Mouse (Mus musculus) heart, embryonic 16.5 days (tissue): ENCODE data around the gene Tsnaxip1. TPM values are rescaled to one million over a fixed set of nuclear protein-coding genes. Genes with fewer than 3 reads are reported as not detected.

ENCODE experiments used
- ATAC-seq: fragments of 200-750 bp; cut with Nextera tagmentation; replicated peaks from 2 replicates; pipeline ENCODE4 v1.8.0; 2017; ENCODE audit warnings: moderate number of reproducible peaks; ENCODE audit not compliant: insufficient read depth, low FRiP score; ENCODE audit errors: extremely low read depth
- H3K27ac ChIP-seq: fragments of 300-500 bp; sonication (generic); 2 replicates; pipeline ENCODE4 v1.5.1; 2014; ENCODE audit warnings: mild to moderate bottlenecking, low read length, control low read depth, moderate library complexity
- H3K27me3 ChIP-seq: fragments of 300-500 bp; sonication (generic); 2 replicates; pipeline ENCODE4 v1.6.1; 2014; ENCODE audit warnings: low read length, mixed read lengths; ENCODE audit not compliant: control insufficient read depth, insufficient read depth
- H3K36me3 ChIP-seq: fragments of 300-500 bp; sonication (generic); 2 replicates; pipeline ENCODE4 v1.6.1; 2014; ENCODE audit not compliant: control insufficient read depth, insufficient read depth
- H3K4me1 ChIP-seq: fragments of 300-500 bp; sonication (generic); 2 replicates; pipeline ENCODE4 v1.6.1; 2014; ENCODE audit warnings: low read length, mixed read lengths; ENCODE audit not compliant: control insufficient read depth, insufficient read depth
- H3K4me2 ChIP-seq: fragments of 300-500 bp; sonication (generic); 2 replicates; pipeline ENCODE4 v1.6.1; 2014; ENCODE audit warnings: low read depth, mild to moderate bottlenecking, control low read depth, low read length
- H3K4me3 ChIP-seq: fragments of 300-500 bp; sonication (generic); 2 replicates; pipeline ENCODE4 v1.5.1; 2014; ENCODE audit warnings: mild to moderate bottlenecking, control low read depth, low read length
- H3K9ac ChIP-seq: fragments of 300-500 bp; sonication (generic); 2 replicates; pipeline ENCODE4 v1.6.1; 2014; ENCODE audit warnings: low read length, control low read depth
- H3K9me3 ChIP-seq: fragments of 300-500 bp; sonication (generic); replicated peaks from 2 replicates; pipeline ENCODE4 v1.6.1; 2016; ENCODE audit warnings: low read length; ENCODE audit not compliant: control insufficient read depth
- WGBS: fragments of 180-500 bp; shearing (Covaris S2); extraction: QIAGEN DNeasy Blood & Tissue Kit; methylation state at CpG from one replicate; pipeline ENCODE4 v1.1.7; 2014; 5-methylcytosine and 5-hydroxymethylcytosine counted together
- polyA plus RNA-seq: library from polyadenylated mRNA; unstranded; fragments of >200 nt; fragmentation: Nextera tagmentation; extraction: Ambion mirVana; gene quantifications from 2 replicates; pipeline ENCODE4 v1.2.1, GENCODE M21; 2015

Tsnaxip1 gene
- polyA plus RNA-seq, 1 experiment from 2014 or later = 0.43 TPM

GRCm38 (mm10) chr8:105798408-105798807, 29.1 kb upstream of the Tsnaxip1 start:
- Histone ChIP-seq H3K9ac (no peak overlapping the region), H3K27ac (peak overlapping the region; percentile 63), H3K9me3 (no peaks in the 10 kb centered on the region), H3K4me3 (no peak overlapping the region), H3K4me2 (no peak overlapping the region), H3K36me3 (no peaks in the 10 kb centered on the region), H3K27me3 (no peaks in the 10 kb centered on the region), H3K4me1 (peaks cover 17% of the 10 kb centered on the region)
- WGBS = 90% methylated on average over 5 of the region's 5 CpGs
- ATAC-seq = no peak

GRCm38 (mm10) chr8:105799091-105799812, 28.3 kb upstream of the Tsnaxip1 start:
- no peaks in the 10 kb centered on the region for H3K27me3 ChIP-seq
- ATAC-seq = peak; percentile 86
- H3K36me3 ChIP-seq = no peaks in the 10 kb centered on the region
- no peak overlapping the region for H3K4me3 ChIP-seq
- no peaks in the 10 kb centered on the region for H3K9me3 ChIP-seq
- peak overlapping the region; percentile 27 for H3K4me2 ChIP-seq
- no peak overlapping the region for H3K9ac ChIP-seq
- H3K27ac ChIP-seq = peak overlapping the region; percentile 63
- WGBS = 22% methylated on average over 8 of the region's 8 CpGs
- H3K4me1 ChIP-seq = peaks cover 17% of the 10 kb centered on the region

- no peaks in the 10 kb centered on the region for H3K27me3 ChIP-seq
- H3K9me3 ChIP-seq = no peaks in the 10 kb centered on the region
- H3K9ac ChIP-seq = no peak overlapping the region
- peaks cover 17% of the 10 kb centered on the region for H3K4me1 ChIP-seq
- no peak for ATAC-seq
- WGBS = 84% methylated on average over 6 of the region's 6 CpGs
- H3K4me3 ChIP-seq = no peak overlapping the region
- no peak overlapping the region for H3K27ac ChIP-seq
- no peak overlapping the region for H3K4me2 ChIP-seq
- peaks cover 7% of the 10 kb centered on the region for H3K36me3 ChIP-seq
Observed at GRCm38 (mm10) chr8:105801153-105801904, 26.2 kb upstream of the Tsnaxip1 start.

- Histone ChIP-seq H3K27ac (no peak overlapping the region), H3K9ac (no peak overlapping the region), H3K27me3 (no peaks in the 10 kb centered on the region), H3K4me2 (no peak overlapping the region), H3K4me1 (peaks cover 17% of the 10 kb centered on the region), H3K9me3 (no peaks in the 10 kb centered on the region), H3K4me3 (no peak overlapping the region), H3K36me3 (peaks cover 7% of the 10 kb centered on the region)
- ATAC-seq = no peak
- WGBS = 88% methylated on average over 7 of the region's 7 CpGs
Observed at GRCm38 (mm10) chr8:105804797-105805196, 22.7 kb upstream of the Tsnaxip1 start.

- Histone ChIP-seq H3K4me2 (no peak overlapping the region), H3K27ac (no peak overlapping the region), H3K4me3 (no peak overlapping the region), H3K9me3 (no peaks in the 10 kb centered on the region), H3K4me1 (peaks cover 14% of the 10 kb centered on the region), H3K27me3 (no peaks in the 10 kb centered on the region), H3K36me3 (peaks cover 7% of the 10 kb centered on the region), H3K9ac (no peak overlapping the region)
- no peak for ATAC-seq
- 83% methylated on average over 3 of the region's 3 CpGs for WGBS
Observed at GRCm38 (mm10) chr8:105805346-105805745, 22.2 kb upstream of the Tsnaxip1 start.

- Histone ChIP-seq H3K27ac (no peak overlapping the region), H3K9me3 (no peaks in the 10 kb centered on the region), H3K4me2 (no peak overlapping the region), H3K36me3 (peaks cover 7% of the 10 kb centered on the region), H3K27me3 (no peaks in the 10 kb centered on the region), H3K4me3 (no peak overlapping the region), H3K9ac (no peak overlapping the region), H3K4me1 (peaks cover 15% of the 10 kb centered on the region)
- ATAC-seq = no peak
- WGBS = 72% methylated on average over 1 of the region's 1 CpGs
Observed at GRCm38 (mm10) chr8:105805964-105806363, 21.6 kb upstream of the Tsnaxip1 start.

GRCm38 (mm10) chr8:105807766-105808165, 19.8 kb upstream of the Tsnaxip1 start:
- ATAC-seq = no peak
- Histone ChIP-seq H3K9me3 (no peaks in the 10 kb centered on the region), H3K4me1 (peaks cover 20% of the 10 kb centered on the region), H3K36me3 (peaks cover 10% of the 10 kb centered on the region), H3K27me3 (no peaks in the 10 kb centered on the region), H3K9ac (no peak overlapping the region), H3K4me2 (no peak overlapping the region), H3K4me3 (no peak overlapping the region), H3K27ac (peak overlapping the region; percentile 1; the same call in 1 of the 2 replicates)
- WGBS = 63% methylated on average over 5 of the region's 5 CpGs

- no peak overlapping the region for H3K4me2 ChIP-seq
- H3K4me1 ChIP-seq = peaks cover 20% of the 10 kb centered on the region
- no peak overlapping the region for H3K4me3 ChIP-seq
- ATAC-seq = no peak
- H3K9me3 ChIP-seq = no peaks in the 10 kb centered on the region
- H3K27ac ChIP-seq = no peak overlapping the region
- 87% methylated on average over 2 of the region's 2 CpGs for WGBS
- H3K27me3 ChIP-seq = no peaks in the 10 kb centered on the region
- H3K36me3 ChIP-seq = peaks cover 10% of the 10 kb centered on the region
- H3K9ac ChIP-seq = no peak overlapping the region
Observed at GRCm38 (mm10) chr8:105808480-105808879, 19.1 kb upstream of the Tsnaxip1 start.

GRCm38 (mm10) chr8:105810245-105810786, 17.2 kb upstream of the Tsnaxip1 start:
- H3K4me2 ChIP-seq = no peak overlapping the region

More at GRCm38 (mm10) chr8:105810245-105810786, 17.2 kb upstream of the Tsnaxip1 start:
- H3K4me3 ChIP-seq = no peak overlapping the region
- 75% methylated on average over 6 of the region's 6 CpGs for WGBS
- H3K9ac ChIP-seq = 0 out of 2 replicates have a peak overlapping the region, but pooled peaks have one; percentile 9
- H3K9me3 ChIP-seq = no peaks in the 10 kb centered on the region
- H3K27me3 ChIP-seq = no peaks in the 10 kb centered on the region
- H3K27ac ChIP-seq = peak overlapping the region; percentile 49; the same call in 1 of the 2 replicates
- H3K4me1 ChIP-seq = peaks cover 20% of the 10 kb centered on the region
- H3K36me3 ChIP-seq = peaks cover 3% of the 10 kb centered on the region; the same call in 1 of the 2 replicates
- ATAC-seq = no peak
